Mouse (Mus musculus) CD4-positive, CD25-positive, alpha-beta regulatory T cell, adult 2 months (primary cell): ENCODE results near the gene Pqbp1.
"Not testable (repeated sequence)": the region's sequence is repeated elsewhere in the genome, so short reads cannot be mapped to it uniquely, and the experiment has no call there.

Experiments used
- DNase-seq: peaks from one replicate; pipeline ENCODE4 v3.0.0-alpha.2; 2012; ENCODE audit warnings: low read depth, low spot score

The Pqbp1 gene

DNA sequence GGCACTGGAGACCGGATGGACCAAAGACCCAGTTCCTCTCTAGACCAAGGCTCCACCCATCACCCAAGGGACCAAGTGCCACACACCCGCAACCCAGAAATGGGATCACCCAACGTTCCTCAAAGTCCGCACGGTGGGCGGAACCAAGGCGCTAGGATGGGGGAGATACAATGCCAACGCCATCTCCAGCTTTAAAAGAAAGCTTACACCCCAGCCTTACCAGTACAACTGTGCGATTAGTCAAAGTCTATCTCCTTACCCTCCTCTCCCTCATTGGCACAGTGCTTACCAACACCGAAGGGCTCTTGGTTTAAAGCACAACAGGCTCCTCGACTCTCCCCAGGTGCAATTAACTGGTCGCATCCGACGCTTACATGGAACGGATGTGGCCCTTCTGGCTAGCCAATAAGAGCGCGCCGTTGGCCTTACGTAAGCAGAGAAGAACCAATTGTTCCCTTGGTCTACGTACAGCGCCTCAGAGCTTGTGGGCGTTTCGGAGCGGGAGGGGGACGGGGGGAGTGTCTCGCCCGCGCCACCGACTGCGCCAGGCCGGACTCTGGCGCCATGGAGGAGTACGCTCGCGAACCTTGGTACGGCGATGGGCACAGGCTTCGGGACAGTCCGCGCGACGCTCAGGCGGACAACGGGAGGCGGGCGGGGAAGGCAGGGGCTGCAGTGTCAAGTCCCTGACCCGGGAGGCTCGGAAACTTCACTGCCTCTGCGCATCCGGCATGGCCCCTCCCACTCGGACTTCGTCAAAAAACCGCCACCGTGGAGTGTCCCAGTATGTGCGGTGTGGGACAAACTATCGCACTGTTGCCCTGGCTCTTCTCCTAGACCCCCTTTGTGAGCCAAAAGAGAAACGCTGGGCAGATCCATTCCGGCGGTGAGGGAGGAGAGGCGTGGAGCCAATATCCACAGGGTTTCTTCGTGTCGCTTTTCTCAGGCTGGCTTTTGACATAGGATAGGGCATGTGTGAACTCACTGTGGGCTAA lies at the start of gene Pqbp1, which contains the start of gene Timm17b:
Pqbp1 (minus strand) TSS at position 390 of the 995 bp plus-strand sequence.
Timm17b (plus strand) TSS at position 478 of the 995 bp plus-strand sequence.
- DNase-seq: peak; percentile 93

DNA sequence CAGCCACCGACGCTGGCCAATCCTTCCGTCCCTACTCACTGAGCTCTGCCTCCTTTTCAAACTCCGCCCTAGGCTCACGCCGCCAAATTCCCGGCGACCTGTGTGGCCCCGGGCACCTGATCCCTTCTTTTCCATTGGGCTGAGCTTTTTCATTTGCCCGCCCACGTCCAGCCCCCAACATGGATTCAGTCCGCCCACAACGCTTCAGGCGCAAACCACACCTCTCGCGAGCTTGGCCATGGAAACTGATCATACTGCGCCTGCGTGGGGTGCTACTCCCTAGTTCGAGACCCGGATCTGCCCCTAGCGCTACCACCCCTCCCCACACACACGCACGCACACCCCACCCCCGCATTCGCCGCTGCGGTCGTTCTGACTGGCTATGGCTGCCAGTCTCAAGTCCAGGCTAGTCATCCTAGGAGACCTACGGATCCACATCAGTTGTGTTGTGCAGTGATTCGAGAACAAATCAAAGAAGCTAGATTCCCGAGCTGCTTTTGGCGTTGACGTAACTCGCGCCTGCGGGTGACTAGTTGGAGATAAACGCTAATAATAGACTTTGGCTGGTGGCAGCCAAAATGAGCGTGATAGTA lies 48.9 kb upstream of the Pqbp1 start:
- peak; percentile 92 for DNase-seq

DNA sequence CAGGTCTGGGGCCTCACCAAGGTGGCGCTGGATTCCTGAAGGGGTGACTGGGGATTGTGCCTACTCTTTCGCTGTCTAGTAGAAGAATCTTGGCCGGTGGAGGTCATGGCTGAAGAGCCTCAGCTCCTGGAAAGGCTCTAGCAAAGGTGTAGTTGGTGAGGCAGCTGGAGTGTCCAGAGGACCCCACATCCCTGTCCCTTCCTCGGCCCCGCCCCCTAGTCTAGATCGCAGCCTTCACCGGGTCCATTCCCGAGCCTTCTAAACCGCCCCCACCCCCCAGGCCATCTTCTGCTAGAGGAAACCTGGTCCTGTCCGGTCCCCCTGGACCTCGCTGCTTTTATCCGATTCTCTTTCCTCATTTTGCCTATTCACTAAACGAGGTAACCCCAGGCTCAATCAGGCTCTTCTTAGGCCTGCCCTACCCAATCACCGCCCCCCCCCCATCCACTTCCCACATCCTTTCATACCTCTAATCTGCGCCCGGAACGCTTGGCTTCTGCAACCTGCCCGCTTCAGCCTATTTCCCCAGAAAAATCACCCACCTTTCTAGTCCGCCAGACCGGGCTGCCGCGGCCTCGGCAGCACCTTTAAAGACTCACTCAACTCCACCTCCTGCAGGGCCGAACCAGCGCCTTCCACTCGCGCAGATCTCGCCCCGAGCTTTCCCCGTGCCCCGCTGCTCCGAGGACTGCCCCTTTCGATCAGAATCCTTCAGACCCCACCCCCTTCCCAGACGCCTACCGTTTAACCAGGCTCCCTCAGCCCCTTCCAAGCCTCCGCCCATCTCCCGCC lies 48.2 kb upstream of the Pqbp1 start, which contains the start of gene Hdac6:
Hdac6 (minus strand) TSS at position 782 of the 792 bp plus-strand sequence.
- DNase-seq: no peak

DNA sequence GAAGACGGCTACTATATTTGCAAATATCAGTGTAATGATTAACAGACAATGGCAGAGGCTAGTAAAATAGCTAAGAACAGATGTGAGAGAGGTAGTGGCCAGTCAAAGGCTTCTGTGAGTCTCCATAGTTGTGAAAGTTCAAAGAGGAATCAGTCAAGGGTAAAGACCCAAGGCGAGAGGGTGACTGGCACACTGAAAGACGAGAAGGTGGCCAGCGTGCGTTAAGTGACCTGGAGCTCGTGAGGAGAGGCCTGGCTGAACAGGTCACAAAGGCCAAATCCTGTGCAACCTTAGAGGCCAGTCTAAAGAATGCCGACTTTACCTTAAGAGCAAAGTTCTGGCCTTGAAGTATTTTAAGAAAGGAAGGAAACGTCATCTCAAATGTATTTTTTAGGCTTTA lies 46.5 kb upstream of the Pqbp1 start:
- no peak for DNase-seq

DNA sequence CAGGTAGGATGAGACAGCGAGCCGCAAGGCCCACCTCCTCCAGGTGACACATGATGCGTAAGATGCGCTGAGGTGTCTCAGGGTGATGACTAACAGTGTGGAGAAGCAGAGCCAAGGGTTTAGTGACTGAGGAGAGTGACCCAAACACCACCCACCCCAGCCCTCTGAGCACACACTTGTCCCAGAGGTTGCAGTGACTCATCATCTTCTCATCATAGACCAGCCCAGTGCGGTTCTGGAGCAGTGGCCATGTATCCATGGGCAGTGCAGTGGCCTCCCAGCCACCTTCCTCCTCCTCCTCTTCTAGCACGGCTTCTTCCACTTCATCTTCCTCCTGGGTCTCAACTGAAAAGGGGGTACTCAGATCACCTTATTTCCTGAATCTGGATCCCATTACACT lies 38.6 kb upstream of the Pqbp1 start:
- no peak for DNase-seq

DNA sequence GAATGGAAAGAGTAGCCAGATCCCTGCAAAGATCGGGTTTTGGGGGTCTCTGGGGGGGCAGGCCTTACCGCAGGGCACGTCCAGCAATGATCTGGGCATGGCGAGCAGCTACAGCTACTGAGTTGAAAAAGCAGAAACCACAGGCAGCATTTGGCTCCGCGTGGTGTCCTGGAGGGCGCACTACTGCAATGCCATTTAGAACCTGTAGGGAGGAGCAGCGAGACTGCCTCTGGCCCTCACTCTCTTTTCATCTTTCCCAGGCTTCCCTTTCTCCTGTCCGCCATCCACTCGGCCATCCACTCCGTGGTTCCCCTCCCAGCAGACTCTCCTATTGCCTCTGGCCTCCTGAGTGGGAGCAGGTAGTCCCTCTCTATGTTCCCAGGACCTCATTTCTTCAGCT lies 37.8 kb upstream of the Pqbp1 start:
- no peak for DNase-seq

DNA sequence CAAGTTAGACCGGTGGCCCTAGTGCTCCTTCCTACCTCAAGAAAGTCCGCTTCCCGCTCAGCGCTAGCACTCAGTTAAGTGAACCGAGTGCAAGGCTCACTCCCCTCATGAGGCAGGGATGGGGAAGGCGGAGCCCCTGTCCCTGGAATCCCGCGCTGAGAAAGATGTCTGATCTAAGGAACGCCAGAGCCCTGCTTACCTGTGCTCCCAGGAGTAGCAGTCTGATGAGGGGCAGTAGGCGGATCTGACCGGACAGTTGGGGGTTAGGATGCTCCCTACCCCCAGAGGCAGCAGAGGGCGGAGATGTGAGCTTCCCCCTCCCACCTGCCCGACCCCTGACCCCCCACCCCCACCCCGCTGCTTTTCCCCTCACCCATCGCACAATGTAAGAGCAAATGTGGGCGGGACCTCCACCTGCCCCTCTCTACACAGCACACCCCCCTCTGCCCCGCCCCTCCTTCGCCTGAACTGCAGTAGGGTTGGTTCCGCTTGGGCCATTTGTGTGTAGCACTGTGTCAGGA lies 29.3 kb upstream of the Pqbp1 start, which contains the start of gene Eras:
Eras (minus strand) TSS at position 338 of the 521 bp plus-strand sequence.
- DNase-seq: no peak

DNA sequence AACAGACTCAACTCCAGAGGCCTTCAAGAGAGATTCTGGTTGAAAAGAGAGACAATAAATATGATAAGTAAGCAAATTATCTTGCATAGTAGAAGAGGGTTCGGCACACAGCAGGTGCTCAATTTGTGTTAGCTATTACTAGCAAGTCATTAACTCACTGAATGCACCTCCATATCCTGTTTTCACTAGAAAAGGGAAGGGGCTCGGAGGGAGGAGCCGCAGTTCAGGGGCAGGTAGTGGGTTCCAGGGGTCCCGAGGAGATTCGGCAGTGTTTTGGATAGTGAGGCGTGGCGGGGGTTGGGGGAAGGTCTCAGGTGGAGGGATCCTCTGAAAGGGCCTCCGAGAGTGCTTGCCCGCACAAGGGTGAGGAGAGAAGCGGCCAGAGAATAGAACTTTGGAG lies 28.0 kb upstream of the Pqbp1 start:
- no peak for DNase-seq

DNA sequence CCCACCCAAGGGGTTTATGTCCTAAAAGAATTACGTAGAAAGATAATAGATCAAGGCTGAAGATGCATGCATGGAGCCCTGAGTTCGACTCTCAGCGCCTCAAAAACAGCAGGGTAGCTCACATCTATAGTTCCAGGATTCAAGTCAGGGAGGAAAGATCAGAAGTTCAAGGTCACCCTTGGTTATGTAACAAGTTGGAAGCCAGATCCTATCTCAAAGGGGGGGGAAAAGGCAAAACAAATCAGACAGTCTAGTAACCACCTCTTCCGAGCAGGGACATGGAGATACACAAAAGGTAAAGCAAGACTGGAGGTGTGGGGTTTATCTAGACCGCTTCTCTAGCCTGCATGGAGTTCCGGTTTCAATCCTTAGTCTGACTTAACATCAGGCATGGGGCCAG lies 27.2 kb upstream of the Pqbp1 start:
- no peak for DNase-seq

DNA sequence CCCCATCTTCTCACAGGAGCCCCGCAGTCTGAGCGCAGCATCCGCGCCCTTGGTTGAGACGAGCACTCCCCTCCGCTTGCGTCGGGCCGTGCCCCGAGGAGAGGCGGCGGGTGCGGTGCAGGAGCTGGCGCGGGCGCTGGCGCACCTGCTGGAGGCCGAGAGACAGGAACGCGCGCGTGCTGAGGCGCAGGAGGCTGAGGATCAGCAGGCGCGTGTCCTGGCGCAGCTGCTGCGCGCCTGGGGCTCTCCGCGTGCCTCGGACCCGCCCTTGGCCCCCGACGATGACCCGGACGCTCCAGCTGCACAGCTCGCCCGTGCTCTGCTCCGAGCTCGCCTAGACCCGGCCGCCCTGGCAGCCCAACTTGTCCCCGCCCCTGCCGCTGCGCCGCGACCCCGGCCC lies 23.0 kb upstream of the Pqbp1 start:
- DNase-seq: peak; percentile 35

DNA sequence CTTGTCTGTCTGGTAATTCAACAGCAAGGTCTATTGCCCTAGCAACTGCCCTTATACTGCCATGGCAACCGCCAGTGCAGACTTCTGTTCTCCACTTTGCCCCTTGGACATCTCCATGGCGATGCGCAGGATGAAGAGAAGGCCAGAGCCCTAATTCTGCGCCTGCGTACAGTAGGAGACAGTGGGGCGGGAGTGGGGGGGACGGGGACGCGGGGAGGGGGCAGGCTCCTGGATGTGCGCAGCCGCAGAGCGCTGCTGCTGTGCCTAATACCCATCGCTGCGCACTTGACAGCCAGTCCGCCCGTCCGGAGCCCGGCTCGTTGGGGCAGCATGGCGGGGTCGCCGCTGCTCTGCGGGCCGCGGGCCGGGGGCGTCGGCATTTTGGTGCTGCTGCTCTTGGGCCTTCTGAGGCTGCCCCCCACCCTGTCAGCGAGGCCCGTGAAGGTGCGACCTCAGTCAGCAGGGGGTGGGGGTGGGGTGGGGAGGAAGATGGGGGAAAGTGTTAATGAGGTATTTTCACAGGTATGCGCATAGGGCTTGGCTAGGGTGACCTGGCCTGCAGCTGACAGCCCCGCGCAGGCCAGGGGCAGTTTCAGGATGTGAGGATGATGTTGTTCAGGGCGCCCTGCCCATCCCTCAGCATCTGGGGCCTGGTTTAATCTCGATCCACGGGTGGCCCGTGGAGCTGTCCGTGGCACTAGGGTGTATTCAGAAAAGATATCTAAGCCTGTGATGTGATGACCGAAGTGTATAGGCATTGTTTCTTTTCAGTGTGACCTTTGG lies 20.7 kb upstream of the Pqbp1 start, which contains the start of gene Pcsk1n:
Pcsk1n (plus strand) TSS at position 222 of the 783 bp plus-strand sequence.
- no peak for DNase-seq

DNA sequence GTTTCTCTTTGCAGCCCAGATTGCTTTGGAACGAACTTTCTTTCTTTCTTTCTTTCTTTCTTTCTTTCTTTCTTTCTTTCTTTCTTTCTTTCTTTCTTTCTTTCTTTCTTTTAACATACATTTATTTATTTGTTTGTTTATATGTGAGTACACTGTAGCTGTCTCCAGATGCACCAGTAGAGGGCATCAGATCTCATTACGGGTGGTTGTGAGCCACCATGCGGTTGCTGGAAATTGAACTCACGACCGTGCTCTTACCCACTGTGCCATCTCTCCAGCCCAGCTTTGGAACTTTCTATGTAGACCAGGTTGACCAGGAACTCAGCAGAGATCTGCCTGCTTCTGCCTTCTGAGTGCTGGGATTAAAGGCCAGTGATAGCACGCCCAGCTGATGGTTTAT lies 18.9 kb upstream of the Pqbp1 start:
- DNase-seq: peak; percentile 11

DNA sequence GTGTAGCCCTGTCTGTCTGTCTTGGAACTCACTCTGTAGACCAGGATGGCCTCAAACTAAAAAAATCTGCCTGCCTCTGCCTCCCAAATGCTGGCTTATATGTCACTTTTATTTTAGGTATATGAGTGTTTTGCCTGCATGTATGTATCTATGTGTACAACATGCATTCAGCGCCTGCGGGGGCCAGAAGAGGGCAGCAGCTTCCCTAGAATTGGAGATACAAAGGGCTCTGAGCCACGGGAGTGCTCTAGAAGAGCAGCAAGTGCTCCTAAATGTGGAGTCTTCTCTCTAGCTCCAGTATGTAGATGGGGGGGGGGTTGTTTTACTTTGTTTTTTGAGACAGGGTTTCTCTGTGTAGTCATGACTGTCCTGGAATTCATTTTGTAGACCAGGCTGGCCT lies 16.6 kb upstream of the Pqbp1 start:
- peak; percentile 30 for DNase-seq

DNA sequence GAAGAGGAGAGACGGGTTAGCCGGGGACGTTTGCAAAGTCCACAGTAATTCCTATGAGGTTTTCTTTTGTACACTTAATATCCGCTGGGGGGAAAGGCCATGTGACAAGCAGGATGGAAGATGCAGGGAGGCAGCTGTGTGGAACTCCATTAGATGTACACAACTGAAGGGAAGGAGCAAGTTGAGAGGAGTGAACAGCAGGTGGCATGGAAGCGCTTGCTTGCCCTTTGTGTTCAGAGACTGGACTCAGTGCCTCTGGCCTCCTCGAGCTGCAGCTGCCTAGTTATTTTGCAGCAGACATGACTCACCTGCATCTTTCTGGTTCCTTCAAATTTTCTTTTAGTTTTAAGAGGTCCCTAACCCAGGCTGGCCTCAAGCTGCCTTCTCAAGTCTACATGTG lies 11.4 kb upstream of the Pqbp1 start:
- no peak for DNase-seq

DNA sequence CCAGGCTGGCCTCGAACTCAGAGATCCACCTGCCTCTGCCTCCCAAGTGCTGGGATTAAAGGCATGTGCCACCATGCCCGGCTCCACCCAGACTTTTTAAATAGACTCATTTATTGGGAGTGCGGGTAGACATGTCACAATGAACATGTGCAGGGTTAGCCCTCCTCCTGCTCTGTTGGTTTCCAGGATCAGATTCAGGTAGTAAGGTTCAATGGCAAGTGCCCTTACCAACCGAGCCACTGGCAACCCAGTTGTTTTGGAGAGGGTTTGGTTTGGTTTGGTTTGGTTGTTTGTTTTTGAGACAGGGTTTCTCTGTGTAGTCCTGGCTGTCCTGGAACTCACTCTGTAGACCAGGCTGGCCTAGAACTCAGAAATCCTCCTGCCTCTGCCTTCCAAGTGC lies 10.2 kb upstream of the Pqbp1 start, which contains the start of gene Gm10490:
Gm10490 (plus strand) TSS at position 301 of the 400 bp plus-strand sequence.
- DNase-seq: not testable (repeated sequence)

DNA sequence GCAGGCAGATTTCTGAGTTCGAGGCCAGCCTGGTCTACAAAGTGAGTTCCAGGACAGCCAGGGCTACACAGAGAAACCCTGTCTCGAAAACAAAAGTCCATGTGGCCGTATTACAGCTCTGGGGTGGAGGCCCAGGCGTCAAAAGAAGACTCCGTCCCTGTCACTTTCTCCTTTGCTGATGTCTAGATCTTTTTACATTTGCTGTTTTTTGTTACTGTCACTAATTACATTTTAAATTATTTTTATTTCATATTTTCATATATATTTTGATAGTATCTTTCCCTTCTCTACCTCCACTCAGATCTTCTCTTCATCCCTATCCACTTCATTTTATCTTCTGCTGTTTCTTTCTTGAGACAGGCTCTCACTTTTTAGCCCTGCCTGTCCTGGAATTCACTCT lies 8.7 kb upstream of the Pqbp1 start, which contains the start of gene Gm10491:
Gm10491 (minus strand) TSS at position 101 of the 400 bp plus-strand sequence.
- DNase-seq: no peak

DNA sequence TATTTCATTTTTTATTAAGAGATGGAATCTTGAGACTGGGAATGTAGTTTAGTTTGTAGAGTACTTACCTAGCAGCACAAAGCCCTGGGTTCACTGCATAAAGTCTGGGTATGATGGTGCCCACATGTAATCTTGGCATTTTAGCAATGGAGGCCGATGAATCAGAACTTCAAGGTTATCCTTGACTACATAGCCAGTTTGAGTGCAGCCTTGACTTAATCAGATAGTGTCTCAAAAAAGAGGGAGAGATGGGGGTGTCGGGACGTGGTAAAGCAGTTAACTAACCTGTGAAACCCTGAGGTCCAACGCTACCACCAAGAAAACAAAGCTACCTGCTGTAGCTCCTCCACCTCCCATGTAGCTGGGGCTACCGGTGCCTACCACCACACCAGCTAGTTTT lies 5.4 kb upstream of the Pqbp1 start:
- DNase-seq: no peak

DNA sequence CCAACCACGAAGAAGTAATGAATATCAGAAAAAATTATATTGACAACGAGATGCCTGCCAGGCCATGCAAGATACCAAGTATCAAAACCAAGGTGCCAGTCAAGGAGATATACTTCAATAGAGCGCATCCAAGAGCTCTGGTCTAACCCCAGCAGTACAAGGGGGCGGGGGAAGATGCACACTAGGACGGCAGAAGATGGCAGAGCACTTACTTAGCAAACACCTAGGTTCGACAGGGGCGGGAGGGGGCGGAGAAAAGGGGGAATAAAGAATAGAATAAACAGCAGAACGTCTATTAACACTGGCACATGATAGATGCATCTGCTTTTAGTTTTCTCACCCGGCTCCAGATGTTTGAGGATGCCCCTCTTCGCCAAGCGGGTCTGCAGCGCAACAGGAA lies 858 bp downstream of the Pqbp1 start:
- peak; percentile 49 for DNase-seq

DNA sequence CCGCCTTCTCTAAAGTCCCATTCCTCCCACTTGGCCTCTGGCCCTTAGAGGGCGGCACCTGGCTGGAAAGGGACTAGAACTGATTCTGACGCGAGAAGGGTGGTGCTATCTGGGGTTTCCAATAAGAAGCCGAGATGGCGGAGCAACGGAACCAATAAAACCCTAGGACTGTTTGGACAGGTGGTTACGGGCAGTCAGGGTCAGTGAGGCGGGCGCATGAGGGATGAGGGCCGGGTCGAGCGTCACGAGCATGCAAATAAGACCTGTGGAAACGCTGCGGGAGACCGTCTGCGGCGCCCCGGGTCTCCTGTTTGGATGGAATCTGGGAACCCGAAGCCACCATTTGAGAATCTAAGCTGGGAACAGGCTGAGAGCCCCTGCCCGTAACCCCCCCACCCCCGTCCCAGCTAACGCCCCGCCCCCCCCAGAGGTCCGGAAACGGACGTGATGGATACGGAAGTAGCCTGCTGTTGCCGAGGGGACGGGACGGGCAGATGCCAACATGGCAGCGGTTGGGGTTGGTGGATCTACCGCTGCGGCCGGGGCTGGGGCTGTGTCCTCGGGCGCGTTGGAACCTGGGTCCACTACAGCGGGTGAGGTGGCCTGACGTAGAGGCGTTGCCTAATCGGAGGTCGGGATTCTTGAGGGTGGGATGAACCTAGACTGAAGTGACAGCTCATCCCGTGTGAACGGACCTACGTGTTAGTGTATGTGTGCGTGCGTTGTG lies 15.1 kb downstream of the Pqbp1 start, which contains the start of gene Slc35a2:
Slc35a2 (plus strand) TSS at position 188 of the 727 bp plus-strand sequence.
- peak; percentile 81 for DNase-seq

DNA sequence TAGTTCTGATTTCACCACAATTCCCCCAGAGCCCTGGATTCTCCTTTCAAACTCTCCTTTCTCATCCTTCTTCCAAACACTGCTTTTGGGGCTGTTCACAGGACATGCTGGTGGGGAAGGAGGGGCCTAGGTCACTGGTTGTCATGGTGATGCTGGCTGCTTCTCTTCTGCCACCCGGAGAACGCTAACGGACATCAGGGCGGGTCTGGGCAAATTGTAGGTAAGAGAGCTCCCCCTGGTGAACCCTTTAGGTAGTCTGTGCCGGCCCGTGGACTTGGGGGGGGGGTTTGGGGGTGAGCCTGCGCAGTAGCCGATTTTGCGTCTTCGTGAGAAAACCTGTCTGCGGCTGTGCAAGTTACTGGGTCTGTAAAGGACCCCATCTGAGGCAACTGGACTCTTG lies 19.2 kb downstream of the Pqbp1 start:
- peak; percentile 85 for DNase-seq
